Mouse (Mus musculus): ENCODE measurements at regions not wholly inside any gene's neighbourhood (a gene's known extent, or its start where the extent isn't known, plus 50 kb on each side); places are given as distances from the start of the nearest gene placed in this dataset.

DNA sequence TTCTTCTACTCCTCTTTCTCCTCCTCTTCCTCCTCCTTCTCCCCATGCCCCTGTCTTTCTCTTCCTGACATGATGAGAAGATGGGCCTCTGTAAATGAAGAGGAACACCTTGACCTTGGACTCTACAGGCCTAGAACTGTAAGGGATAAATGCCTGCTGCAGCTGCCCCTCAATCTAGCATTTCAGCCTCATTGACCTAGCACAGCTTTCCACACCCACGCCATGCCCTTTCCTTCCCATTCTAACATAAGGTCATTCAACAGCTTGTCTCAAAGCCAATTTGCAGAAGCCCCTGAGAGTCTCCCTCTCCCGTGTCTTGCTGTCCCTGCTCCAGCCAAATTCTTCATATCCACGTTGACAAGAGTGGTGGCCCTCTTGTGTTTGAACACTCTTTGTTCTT, 63.8 kb upstream of the Dscam start:
- H3K4me3 ChIP-seq (ENCODE audit: low read length) = no peak overlapping the region
- H3K27ac ChIP-seq (ENCODE audit: low read length) = no peak overlapping the region
- no peak overlapping the region for H3K9ac ChIP-seq (ENCODE audit: low read length)
- ATAC-seq (replicated peaks; ENCODE audit: extremely low read depth, insufficient read depth, low FRiP score) = no peak
- 42% methylated on average over 3 of the region's 3 CpGs for WGBS
- H3K4me2 ChIP-seq (ENCODE audit: low read depth, low read length) = no peak overlapping the region
- no peaks in the 10 kb centered on the region for H3K27me3 ChIP-seq (ENCODE audit: control insufficient read depth, insufficient read depth, low read length)
- no peaks in the 10 kb centered on the region for H3K36me3 ChIP-seq (ENCODE audit: control insufficient read depth, insufficient read depth)
- no peaks in the 10 kb centered on the region for H3K9me3 ChIP-seq (replicated peaks; ENCODE audit: control insufficient read depth, low read length)
- no peaks in the 10 kb centered on the region for H3K4me1 ChIP-seq (ENCODE audit: control insufficient read depth, insufficient read depth, low read length)

DNA sequence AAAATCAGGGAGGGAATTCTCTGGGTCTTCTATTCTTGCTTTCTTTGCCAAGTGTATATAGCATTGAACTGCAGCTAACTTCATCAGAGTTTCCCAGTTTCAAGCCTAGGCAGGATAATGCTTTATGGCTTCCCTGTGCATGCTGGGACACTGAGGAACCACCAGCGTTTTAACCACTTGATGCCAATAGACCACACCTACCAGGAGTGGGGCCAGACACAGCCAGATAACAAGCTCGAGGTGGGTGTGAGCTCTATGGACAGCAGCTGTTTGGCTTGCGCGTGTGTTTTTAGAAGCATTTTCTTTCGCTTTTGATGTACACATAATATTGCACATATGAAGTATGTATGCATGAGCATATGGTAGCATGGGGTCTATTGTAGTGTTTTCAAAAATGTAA, 69.1 kb upstream of the Dscam start:
- H3K27ac ChIP-seq (ENCODE audit: low read length) = no peak overlapping the region
- no peak overlapping the region for H3K9ac ChIP-seq (ENCODE audit: low read length)
- H3K4me1 ChIP-seq (ENCODE audit: control insufficient read depth, insufficient read depth, low read length) = no peaks in the 10 kb centered on the region
- H3K36me3 ChIP-seq (ENCODE audit: control insufficient read depth, insufficient read depth) = no peaks in the 10 kb centered on the region
- no peaks in the 10 kb centered on the region for H3K9me3 ChIP-seq (replicated peaks; ENCODE audit: control insufficient read depth, low read length)
- H3K4me2 ChIP-seq (ENCODE audit: low read depth, low read length) = no peak overlapping the region
- no peak overlapping the region for H3K4me3 ChIP-seq (ENCODE audit: low read length)
- ATAC-seq (replicated peaks; ENCODE audit: extremely low read depth, insufficient read depth, low FRiP score) = no peak
- WGBS = 66% methylated on average over 5 of the region's 5 CpGs
- H3K27me3 ChIP-seq (ENCODE audit: control insufficient read depth, insufficient read depth, low read length) = no peaks in the 10 kb centered on the region

DNA sequence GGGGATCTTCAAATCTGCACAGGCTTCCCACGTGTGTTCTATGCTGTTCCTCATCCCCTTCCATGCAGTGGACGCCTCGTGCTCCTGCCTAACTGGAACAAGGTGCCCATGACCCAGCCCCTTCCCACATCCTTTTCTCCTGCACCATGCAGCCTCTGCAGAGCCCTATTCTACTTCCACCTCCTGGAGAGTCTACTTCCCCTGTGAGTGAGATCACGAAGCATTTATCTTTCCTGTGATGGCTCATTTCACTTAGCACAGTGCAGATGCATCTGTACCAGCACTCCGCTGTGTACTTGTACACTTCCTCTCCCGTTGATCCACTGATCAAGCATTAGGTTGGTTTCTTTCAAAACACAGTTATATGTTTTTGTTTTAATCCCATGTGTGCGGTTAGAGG, 69.5 kb upstream of the Dscam start:
- WGBS = 74% methylated on average over 7 of the region's 7 CpGs
- H3K4me2 ChIP-seq (ENCODE audit: low read depth, low read length) = no peak overlapping the region
- H3K9ac ChIP-seq (ENCODE audit: low read length) = no peak overlapping the region
- no peak overlapping the region for H3K27ac ChIP-seq (ENCODE audit: low read length)
- no peaks in the 10 kb centered on the region for H3K36me3 ChIP-seq (ENCODE audit: control insufficient read depth, insufficient read depth)
- no peaks in the 10 kb centered on the region for H3K27me3 ChIP-seq (ENCODE audit: control insufficient read depth, insufficient read depth, low read length)
- H3K4me1 ChIP-seq (ENCODE audit: control insufficient read depth, insufficient read depth, low read length) = no peaks in the 10 kb centered on the region
- ATAC-seq (replicated peaks; ENCODE audit: extremely low read depth, insufficient read depth, low FRiP score) = no peak
- H3K9me3 ChIP-seq (replicated peaks; ENCODE audit: control insufficient read depth, low read length) = no peaks in the 10 kb centered on the region
- H3K4me3 ChIP-seq (ENCODE audit: low read length) = no peak overlapping the region

DNA sequence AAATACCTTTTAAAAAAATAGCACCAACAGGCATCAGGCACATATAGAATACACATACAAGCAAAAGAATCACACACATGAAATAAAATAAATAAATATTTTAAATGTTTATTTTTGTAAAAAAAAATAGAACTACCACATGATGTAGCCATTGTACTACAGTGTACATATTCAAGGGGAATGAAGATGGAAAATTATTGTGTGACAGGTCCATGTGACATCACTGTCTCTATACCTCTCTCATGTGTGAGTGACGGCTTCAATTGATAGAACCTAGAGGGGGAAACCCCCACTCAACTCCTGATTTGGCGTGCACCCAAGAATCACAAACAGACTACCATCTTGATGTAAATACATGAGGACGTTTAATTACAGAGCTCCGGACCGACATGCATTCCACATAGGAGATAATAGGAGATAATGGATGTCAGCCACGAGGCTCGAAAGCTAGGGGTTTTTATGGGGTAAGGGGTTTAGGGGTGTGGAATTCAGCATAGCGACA, 70.4 kb upstream of the Dscam start:
- Histone ChIP-seq H3K27ac (ENCODE audit: low read length) (no peak overlapping the region), H3K4me1 (ENCODE audit: control insufficient read depth, insufficient read depth, low read length) (no peaks in the 10 kb centered on the region), H3K4me3 (ENCODE audit: low read length) (no peak overlapping the region), H3K4me2 (ENCODE audit: low read depth, low read length) (no peak overlapping the region), H3K36me3 (ENCODE audit: control insufficient read depth, insufficient read depth) (no peaks in the 10 kb centered on the region), H3K9me3 (replicated peaks; ENCODE audit: control insufficient read depth, low read length) (no peaks in the 10 kb centered on the region), H3K27me3 (ENCODE audit: control insufficient read depth, insufficient read depth, low read length) (no peaks in the 10 kb centered on the region), H3K9ac (ENCODE audit: low read length) (no peak overlapping the region)
- no peak for ATAC-seq (replicated peaks; ENCODE audit: extremely low read depth, insufficient read depth, low FRiP score)
- 42% methylated on average over 8 of the region's 8 CpGs for WGBS

- no peaks in the 10 kb centered on the region for H3K27me3 ChIP-seq (ENCODE audit: control insufficient read depth, insufficient read depth, low read length)
- H3K4me3 ChIP-seq (ENCODE audit: low read length) = no peak overlapping the region
- no peaks in the 10 kb centered on the region for H3K4me1 ChIP-seq (ENCODE audit: control insufficient read depth, insufficient read depth, low read length)
- no peaks in the 10 kb centered on the region for H3K36me3 ChIP-seq (ENCODE audit: control insufficient read depth, insufficient read depth)
- H3K9me3 ChIP-seq (replicated peaks; ENCODE audit: control insufficient read depth, low read length) = no peaks in the 10 kb centered on the region
- ATAC-seq (replicated peaks; ENCODE audit: extremely low read depth, insufficient read depth, low FRiP score) = no peak
- H3K9ac ChIP-seq (ENCODE audit: low read length) = no peak overlapping the region
- H3K27ac ChIP-seq (ENCODE audit: low read length) = no peak overlapping the region
- H3K4me2 ChIP-seq (ENCODE audit: low read depth, low read length) = no peak overlapping the region
Observed at GRCm38 (mm10) chr16:97241639-97242038, 71.1 kb upstream of the Dscam start.

DNA sequence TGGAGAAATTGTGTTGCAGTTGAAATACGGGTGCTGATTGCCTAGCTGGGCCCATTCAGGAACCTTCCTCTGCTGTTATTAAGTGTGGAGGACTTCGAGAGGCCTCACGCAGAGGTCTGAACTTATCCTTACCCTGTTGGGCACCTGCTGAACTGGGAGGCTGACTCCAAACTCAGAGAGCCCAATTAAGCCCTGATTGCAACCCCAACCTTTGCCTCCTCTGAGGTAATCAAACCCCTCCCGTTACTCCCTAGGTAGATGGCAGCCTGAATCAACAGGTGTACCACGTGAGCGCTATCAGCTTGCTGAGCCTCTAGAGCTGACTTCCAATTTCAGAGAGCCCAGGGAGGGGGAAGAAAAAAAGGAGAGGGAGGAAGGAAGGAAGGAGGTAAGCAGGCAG, 79.9 kb upstream of the Dscam start:
- Histone ChIP-seq H3K9ac (ENCODE audit: low read length) (no peak overlapping the region), H3K36me3 (ENCODE audit: control insufficient read depth, insufficient read depth) (no peaks in the 10 kb centered on the region), H3K4me2 (ENCODE audit: low read depth, low read length) (no peak overlapping the region), H3K27ac (ENCODE audit: low read length) (no peak overlapping the region), H3K4me3 (ENCODE audit: low read length) (no peak overlapping the region), H3K9me3 (replicated peaks; ENCODE audit: control insufficient read depth, low read length) (no peaks in the 10 kb centered on the region), H3K27me3 (ENCODE audit: control insufficient read depth, insufficient read depth, low read length) (no peaks in the 10 kb centered on the region), H3K4me1 (ENCODE audit: control insufficient read depth, insufficient read depth, low read length) (no peaks in the 10 kb centered on the region)
- no peak for ATAC-seq (replicated peaks; ENCODE audit: extremely low read depth, insufficient read depth, low FRiP score)
- 62% methylated on average over 6 of the region's 6 CpGs for WGBS

- no peak overlapping the region for H3K27ac ChIP-seq (ENCODE audit: low read length)
- no peaks in the 10 kb centered on the region for H3K36me3 ChIP-seq (ENCODE audit: control insufficient read depth, insufficient read depth)
- 81% methylated on average over 1 of the region's 1 CpGs for WGBS
- H3K4me1 ChIP-seq (ENCODE audit: control insufficient read depth, insufficient read depth, low read length) = no peaks in the 10 kb centered on the region
- no peaks in the 10 kb centered on the region for H3K9me3 ChIP-seq (replicated peaks; ENCODE audit: control insufficient read depth, low read length)
- H3K27me3 ChIP-seq (ENCODE audit: control insufficient read depth, insufficient read depth, low read length) = no peaks in the 10 kb centered on the region
- H3K4me2 ChIP-seq (ENCODE audit: low read depth, low read length) = no peak overlapping the region
- ATAC-seq (replicated peaks; ENCODE audit: extremely low read depth, insufficient read depth, low FRiP score) = no peak
- no peak overlapping the region for H3K9ac ChIP-seq (ENCODE audit: low read length)
- H3K4me3 ChIP-seq (ENCODE audit: low read length) = no peak overlapping the region
Observed at GRCm38 (mm10) chr16:97252551-97252950, 82.0 kb upstream of the Dscam start.

GRCm38 (mm10) chr16:97252997-97253635, 82.6 kb upstream of the Dscam start:
- Histone ChIP-seq H3K4me3 (ENCODE audit: low read length) (no peak overlapping the region), H3K4me2 (ENCODE audit: low read depth, low read length) (no peak overlapping the region), H3K4me1 (ENCODE audit: control insufficient read depth, insufficient read depth, low read length) (no peaks in the 10 kb centered on the region), H3K9ac (ENCODE audit: low read length) (no peak overlapping the region), H3K9me3 (replicated peaks; ENCODE audit: control insufficient read depth, low read length) (no peaks in the 10 kb centered on the region), H3K36me3 (ENCODE audit: control insufficient read depth, insufficient read depth) (no peaks in the 10 kb centered on the region), H3K27me3 (ENCODE audit: control insufficient read depth, insufficient read depth, low read length) (no peaks in the 10 kb centered on the region), H3K27ac (ENCODE audit: low read length) (no peak overlapping the region)
- no peak for ATAC-seq (replicated peaks; ENCODE audit: extremely low read depth, insufficient read depth, low FRiP score)
- 52% methylated on average over 2 of the region's 2 CpGs for WGBS

- Histone ChIP-seq H3K4me3 (ENCODE audit: low read length) (no peak overlapping the region), H3K9ac (ENCODE audit: low read length) (no peak overlapping the region), H3K4me2 (ENCODE audit: low read depth, low read length) (no peak overlapping the region), H3K4me1 (ENCODE audit: control insufficient read depth, insufficient read depth, low read length) (no peaks in the 10 kb centered on the region), H3K36me3 (ENCODE audit: control insufficient read depth, insufficient read depth) (no peaks in the 10 kb centered on the region), H3K27ac (ENCODE audit: low read length) (no peak overlapping the region), H3K9me3 (replicated peaks; ENCODE audit: control insufficient read depth, low read length) (no peaks in the 10 kb centered on the region), H3K27me3 (ENCODE audit: control insufficient read depth, insufficient read depth, low read length) (no peaks in the 10 kb centered on the region)
- WGBS = 78% methylated on average over 6 of the region's 6 CpGs
- no peak for ATAC-seq (replicated peaks; ENCODE audit: extremely low read depth, insufficient read depth, low FRiP score)
Observed at GRCm38 (mm10) chr16:97258821-97259220, 88.3 kb upstream of the Dscam start.

Data from heart, embryonic 16.5 days (tissue).